Mouse (Mus musculus) limb, embryonic 15.5 days (tissue): ENCODE measurements around the gene Bspry. TPM values are rescaled to one million over a fixed set of nuclear protein-coding genes. Genes with fewer than 3 reads are reported as not detected.

Experiments
- ATAC-seq: fragments of 200-750 bp; cut with Nextera tagmentation; 2 replicates; pipeline ENCODE4 v1.8.0; 2017; ENCODE audit warnings: low read depth, moderate TSS enrichment; ENCODE audit not compliant: insufficient number of reproducible peaks, low FRiP score, low TSS enrichment
- H3K27ac ChIP-seq: fragments of 300-500 bp; sonication (generic); 2 replicates; pipeline ENCODE4 v1.5.1; 2015; ENCODE audit warnings: moderate library complexity, mild to moderate bottlenecking, inconsistent platforms
- H3K27me3 ChIP-seq: fragments of 300-500 bp; sonication (generic); 2 replicates; pipeline ENCODE4 v1.6.1; 2015; ENCODE audit warnings: inconsistent platforms
- H3K36me3 ChIP-seq: fragments of 300-500 bp; sonication (generic); 2 replicates; pipeline ENCODE4 v1.6.1; 2015; ENCODE audit warnings: inconsistent platforms
- H3K4me1 ChIP-seq: fragments of 300-500 bp; sonication (generic); 2 replicates; pipeline ENCODE4 v1.6.1; 2015; ENCODE audit warnings: inconsistent platforms
- H3K4me2 ChIP-seq: fragments of 300-500 bp; sonication (generic); 2 replicates; pipeline ENCODE4 v1.6.1; 2015; ENCODE audit warnings: mild to moderate bottlenecking, inconsistent platforms
- H3K4me3 ChIP-seq: fragments of 300-500 bp; sonication (generic); 2 replicates; pipeline ENCODE4 v1.5.1; 2015; ENCODE audit warnings: mild to moderate bottlenecking, inconsistent platforms
- H3K9ac ChIP-seq: fragments of 300-500 bp; sonication (generic); 2 replicates; pipeline ENCODE4 v1.6.1; 2015; ENCODE audit warnings: inconsistent platforms
- H3K9me3 ChIP-seq: fragments of 300-500 bp; sonication (generic); 2 replicates; pipeline ENCODE4 v1.6.1; 2016; ENCODE audit warnings: inconsistent platforms
- WGBS: fragments of 180-500 bp; shearing (Covaris S2); methylation state at CpG from one replicate; pipeline ENCODE4 v1.1.7; 2015; 5-methylcytosine and 5-hydroxymethylcytosine counted together
- polyA plus RNA-seq: library from polyadenylated mRNA; unstranded; fragments of >200 nt; fragmentation: Nextera tagmentation; extraction: Ambion mirVana; gene quantifications from 2 replicates; pipeline ENCODE4 v1.2.1, GENCODE M21; 2015

Bspry gene
- polyA plus RNA-seq, 1 experiment from 2014 or later: 19.4 TPM

DNA sequence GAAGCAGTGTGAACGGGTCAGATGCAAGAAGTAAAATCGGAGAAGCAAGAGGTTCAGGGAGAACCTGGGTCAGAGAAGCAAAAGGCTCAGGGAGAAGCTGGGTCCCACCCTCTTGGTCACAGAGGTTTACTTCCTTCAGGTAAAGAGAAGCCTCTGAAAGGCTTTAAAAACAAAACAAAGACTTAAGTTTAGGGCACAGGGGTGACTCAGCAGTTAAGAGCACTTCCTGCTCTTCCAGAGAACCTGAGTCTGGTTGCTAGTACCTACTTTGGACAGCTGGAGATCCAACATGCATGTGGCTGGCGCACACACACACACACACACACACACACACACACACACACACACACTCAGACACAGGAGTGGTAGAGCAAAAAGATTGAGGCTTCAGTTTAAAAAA lies 5.1 kb downstream of the Bspry start:
- H3K9ac ChIP-seq: no peak overlapping the region
- no peaks in the 10 kb centered on the region for H3K36me3 ChIP-seq
- no peak overlapping the region for H3K27ac ChIP-seq
- 68% methylated on average over 3 of the region's 3 CpGs for WGBS
- no peak overlapping the region for H3K4me3 ChIP-seq
- H3K4me2 ChIP-seq: no peak overlapping the region
- ATAC-seq: no peak
- H3K27me3 ChIP-seq: peaks cover 3% of the 10 kb centered on the region; the same call in 1 of the 2 replicates
- peaks cover 10% of the 10 kb centered on the region for H3K4me1 ChIP-seq
- H3K9me3 ChIP-seq: no peaks in the 10 kb centered on the region

DNA sequence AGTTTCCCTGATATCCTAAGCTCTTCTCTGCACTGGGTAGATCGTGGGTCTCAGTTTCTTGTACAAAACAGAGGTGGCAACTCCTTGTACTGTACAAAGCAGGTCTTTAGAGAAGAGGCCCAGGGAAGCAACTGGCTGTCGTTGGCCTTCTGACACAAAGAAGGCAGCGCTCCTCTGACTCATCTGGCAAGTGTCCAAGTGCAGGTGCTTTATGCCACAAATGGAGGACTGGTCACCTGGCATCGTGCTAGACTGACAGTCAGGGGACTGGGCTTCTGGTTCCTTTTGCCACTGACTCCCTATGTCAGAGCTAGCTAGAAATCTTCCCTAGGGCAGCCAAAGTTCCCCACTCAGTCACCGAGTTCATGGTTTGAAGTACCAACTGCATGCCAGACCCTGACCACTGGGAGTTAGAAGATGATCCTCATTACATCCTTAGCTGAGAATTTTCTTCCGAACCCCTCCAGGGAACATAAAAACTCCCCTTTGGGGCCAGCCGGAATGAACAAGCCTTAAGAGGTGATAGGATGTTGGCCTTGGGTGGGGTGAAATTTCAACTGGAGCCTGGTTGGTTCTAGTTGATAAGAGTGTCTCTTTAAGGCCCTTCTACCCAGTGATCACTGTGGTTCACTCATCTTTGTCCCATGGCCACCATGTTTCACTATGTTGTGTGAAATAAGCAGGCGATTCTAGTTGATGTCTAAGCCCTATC lies 5.8 kb downstream of the Bspry start:
- H3K4me2 ChIP-seq: no peak overlapping the region
- H3K9ac ChIP-seq: no peak overlapping the region
- H3K27me3 ChIP-seq: no peaks in the 10 kb centered on the region
- H3K27ac ChIP-seq: no peak overlapping the region
- 81% methylated on average over 8 of the region's 8 CpGs for WGBS
- no peaks in the 10 kb centered on the region for H3K36me3 ChIP-seq
- H3K4me1 ChIP-seq: peaks cover 3% of the 10 kb centered on the region; the same call in 1 of the 2 replicates
- no peak overlapping the region for H3K4me3 ChIP-seq
- ATAC-seq: no peak
- no peaks in the 10 kb centered on the region for H3K9me3 ChIP-seq

DNA sequence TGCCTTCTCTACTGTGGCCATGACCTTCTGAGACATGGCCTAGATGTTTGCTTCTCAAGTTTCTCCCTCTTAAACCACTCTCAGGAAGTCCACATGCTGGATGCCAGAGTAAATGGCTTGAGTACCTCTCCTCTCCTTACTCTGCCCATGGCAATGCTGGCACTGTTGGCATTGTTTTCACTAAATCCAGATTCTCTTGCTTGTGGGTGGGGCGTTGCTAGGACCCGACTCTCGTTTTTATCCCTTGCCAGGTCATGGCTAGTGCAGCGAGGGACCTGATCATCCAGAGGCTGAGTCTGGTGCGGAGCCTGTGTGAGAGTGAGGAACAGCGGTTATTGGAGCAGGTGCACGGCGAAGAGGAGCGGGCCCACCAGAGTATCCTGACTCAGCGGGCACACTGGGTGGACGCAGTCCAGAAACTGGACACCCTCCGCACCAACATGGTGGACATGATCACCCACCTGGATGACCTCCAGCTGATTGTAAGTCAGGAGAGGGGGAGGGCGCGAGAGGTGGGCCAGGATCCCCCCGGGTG lies 6.4 kb downstream of the Bspry start:
- H3K4me2 ChIP-seq: no peak overlapping the region
- WGBS: 85% methylated on average over 15 of the region's 15 CpGs
- H3K9me3 ChIP-seq: no peaks in the 10 kb centered on the region
- no peaks in the 10 kb centered on the region for H3K27me3 ChIP-seq
- H3K27ac ChIP-seq: no peak overlapping the region
- no peaks in the 10 kb centered on the region for H3K36me3 ChIP-seq
- no peaks in the 10 kb centered on the region for H3K4me1 ChIP-seq
- no peak for ATAC-seq
- no peak overlapping the region for H3K4me3 ChIP-seq
- H3K9ac ChIP-seq: no peak overlapping the region

DNA sequence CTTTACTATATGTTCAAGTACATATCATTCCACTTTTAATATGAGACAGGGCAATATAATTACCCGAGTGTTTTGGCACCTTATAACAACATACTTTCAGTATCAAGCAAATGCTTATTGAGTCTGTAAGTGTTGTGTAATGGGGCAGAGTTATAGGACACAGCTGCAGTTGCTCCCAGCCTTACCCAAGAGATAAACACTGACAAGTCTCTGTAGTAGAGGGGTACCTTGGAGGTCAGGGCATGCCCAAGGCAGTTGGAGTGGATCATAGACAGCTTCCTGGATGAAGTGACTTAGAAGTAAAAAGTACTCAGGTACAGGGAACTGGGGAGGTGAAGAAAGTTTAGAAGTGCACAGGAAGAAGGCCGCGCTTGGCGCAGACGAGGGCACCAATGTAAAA lies 7.3 kb downstream of the Bspry start:
- no peaks in the 10 kb centered on the region for H3K9me3 ChIP-seq
- no peak overlapping the region for H3K4me2 ChIP-seq
- H3K36me3 ChIP-seq: no peaks in the 10 kb centered on the region
- no peak overlapping the region for H3K27ac ChIP-seq
- no peak for ATAC-seq
- H3K27me3 ChIP-seq: no peaks in the 10 kb centered on the region
- no peaks in the 10 kb centered on the region for H3K4me1 ChIP-seq
- H3K9ac ChIP-seq: no peak overlapping the region
- WGBS: 85% methylated on average over 5 of the region's 5 CpGs
- H3K4me3 ChIP-seq: no peak overlapping the region

DNA sequence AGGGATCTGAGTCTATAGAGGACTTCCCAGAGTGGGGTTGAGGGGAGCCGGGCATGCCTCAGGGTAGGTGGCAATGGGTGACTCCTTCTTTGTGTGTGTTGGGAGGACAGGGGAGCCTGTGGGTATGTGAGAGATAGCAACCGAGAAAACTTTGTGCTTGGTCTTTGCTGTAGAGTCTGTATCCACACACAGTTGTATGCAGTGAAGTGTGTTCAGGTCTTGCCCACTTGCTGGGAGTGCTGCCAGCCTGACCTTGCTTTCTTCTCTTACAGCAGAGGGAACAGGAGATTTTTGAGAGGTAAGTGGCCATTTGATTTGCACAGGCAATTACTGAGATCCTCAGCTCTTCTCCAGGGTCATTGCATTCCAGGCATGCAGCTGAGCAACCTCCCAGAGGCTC lies 8.1 kb downstream of the Bspry start:
- 82% methylated on average over 2 of the region's 2 CpGs for WGBS

DNA sequence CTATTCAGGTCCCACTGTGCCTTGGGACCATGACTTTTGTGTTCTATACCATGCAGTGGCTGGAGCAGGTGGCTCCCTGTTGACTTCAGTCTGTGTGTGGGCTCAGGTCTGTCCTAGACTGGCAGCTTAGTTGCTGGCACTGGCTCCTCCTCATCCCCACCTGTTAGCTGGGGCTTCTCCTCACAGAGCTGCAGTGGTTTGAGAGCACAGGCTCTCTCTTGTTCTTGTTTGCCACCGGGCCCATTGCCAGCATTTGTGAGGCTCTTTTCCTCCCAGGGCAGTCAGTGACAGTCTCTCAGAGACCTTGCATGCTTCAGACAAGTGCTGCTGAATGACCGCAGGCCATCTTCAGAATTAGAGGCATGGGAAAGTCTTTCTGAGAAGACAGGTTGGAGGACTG lies 12.8 kb downstream of the Bspry start:
- no peaks in the 10 kb centered on the region for H3K27me3 ChIP-seq
- no peak overlapping the region for H3K4me2 ChIP-seq
- H3K36me3 ChIP-seq: peaks cover 4% of the 10 kb centered on the region; the same call in 1 of the 2 replicates
- H3K9ac ChIP-seq: no peak overlapping the region
- H3K9me3 ChIP-seq: no peaks in the 10 kb centered on the region
- WGBS: 77% methylated on average over 2 of the region's 2 CpGs
- no peak overlapping the region for H3K4me3 ChIP-seq
- ATAC-seq: no peak
- H3K27ac ChIP-seq: no peak overlapping the region
- H3K4me1 ChIP-seq: peaks cover 4% of the 10 kb centered on the region; the same call in 1 of the 2 replicates

More for the DNA sequence above, 8.1 kb downstream of the Bspry start:
- H3K36me3 ChIP-seq: no peaks in the 10 kb centered on the region
- H3K4me1 ChIP-seq: no peaks in the 10 kb centered on the region
- H3K4me2 ChIP-seq: no peak overlapping the region
- no peak overlapping the region for H3K4me3 ChIP-seq
- no peaks in the 10 kb centered on the region for H3K9me3 ChIP-seq
- ATAC-seq: no peak
- no peaks in the 10 kb centered on the region for H3K27me3 ChIP-seq
- H3K27ac ChIP-seq: no peak overlapping the region
- H3K9ac ChIP-seq: no peak overlapping the region

DNA sequence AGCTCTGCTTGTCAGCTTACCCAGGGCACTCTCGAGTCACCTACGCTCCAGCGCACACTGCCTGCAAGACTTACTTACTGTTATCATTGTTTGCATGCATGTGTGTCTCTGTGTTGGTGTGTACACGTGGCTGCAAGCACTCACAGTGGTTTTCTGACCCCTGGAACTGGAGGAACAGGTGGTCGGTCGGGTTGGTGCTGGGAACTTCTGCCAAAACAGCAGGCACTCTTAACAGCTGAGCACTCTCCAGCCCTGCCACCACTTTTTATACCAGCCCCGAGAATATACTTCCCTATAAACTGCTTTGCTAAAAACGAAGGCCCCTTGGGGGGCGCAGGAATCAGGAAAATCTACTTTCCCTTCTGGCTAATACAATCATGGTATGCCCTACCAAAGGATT lies 14.4 kb downstream of the Bspry start:
- Histone ChIP-seq H3K27me3 (no peaks in the 10 kb centered on the region), H3K9me3 (no peaks in the 10 kb centered on the region), H3K9ac (no peak overlapping the region), H3K27ac (no peak overlapping the region), H3K4me1 (peaks cover 4% of the 10 kb centered on the region; the same call in 1 of the 2 replicates), H3K36me3 (peaks cover 19% of the 10 kb centered on the region), H3K4me2 (no peak overlapping the region), H3K4me3 (no peak overlapping the region)
- 60% methylated on average over 9 of the region's 9 CpGs for WGBS
- ATAC-seq: no peak

DNA sequence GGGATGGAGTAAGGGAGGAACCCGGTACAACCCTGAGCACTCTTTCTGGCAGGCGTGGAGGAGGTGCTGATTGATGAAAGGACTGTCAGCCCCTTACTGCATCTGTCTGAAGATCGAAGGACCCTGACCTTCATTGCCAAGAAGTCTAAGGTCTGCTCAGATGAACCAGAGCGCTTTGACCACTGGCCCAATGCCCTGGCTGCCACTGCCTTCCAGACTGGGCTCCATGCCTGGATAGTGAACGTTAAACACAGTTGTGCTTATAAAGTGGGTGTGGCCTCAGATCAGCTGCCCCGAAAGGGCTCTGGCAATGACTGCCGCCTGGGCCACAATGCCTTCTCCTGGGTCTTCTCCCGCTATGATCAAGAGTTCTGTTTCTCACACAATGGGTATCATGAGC lies 16.1 kb downstream of the Bspry start:
- H3K9me3 ChIP-seq: no peaks in the 10 kb centered on the region
- peaks cover 4% of the 10 kb centered on the region; the same call in 1 of the 2 replicates for H3K4me1 ChIP-seq
- H3K9ac ChIP-seq: no peak overlapping the region
- H3K27me3 ChIP-seq: no peaks in the 10 kb centered on the region
- 72% methylated on average over 8 of the region's 8 CpGs for WGBS
- H3K4me3 ChIP-seq: no peak overlapping the region
- peaks cover 27% of the 10 kb centered on the region for H3K36me3 ChIP-seq
- no peak overlapping the region for H3K4me2 ChIP-seq
- H3K27ac ChIP-seq: no peak overlapping the region
- ATAC-seq: no peak

DNA sequence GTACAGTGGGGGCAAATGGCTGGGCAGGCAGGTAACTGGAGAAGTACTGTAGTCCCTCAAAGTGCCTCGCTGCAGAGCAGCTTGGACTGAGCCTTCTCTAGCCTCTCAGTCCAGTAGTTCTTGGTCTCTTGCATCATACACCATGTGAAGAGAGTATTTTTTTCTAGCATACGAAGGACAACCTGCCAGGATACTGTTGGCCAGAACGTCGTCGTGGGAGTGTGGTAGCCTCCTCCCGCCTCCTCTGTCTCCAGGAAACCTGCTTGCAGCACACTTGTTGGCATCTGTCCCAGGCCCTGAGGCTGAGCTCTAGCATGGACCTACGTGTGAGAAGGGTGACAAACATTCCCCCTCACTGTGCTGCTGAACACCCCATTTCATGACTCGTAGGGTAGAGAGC lies 17.0 kb downstream of the Bspry start:
- 60% methylated on average over 8 of the region's 8 CpGs for WGBS
- no peak overlapping the region for H3K9ac ChIP-seq
- peaks cover 8% of the 10 kb centered on the region; the same call in 1 of the 2 replicates for H3K4me1 ChIP-seq
- no peak overlapping the region for H3K4me3 ChIP-seq
- H3K9me3 ChIP-seq: no peaks in the 10 kb centered on the region
- H3K27me3 ChIP-seq: no peaks in the 10 kb centered on the region
- no peak overlapping the region for H3K4me2 ChIP-seq
- no peak for ATAC-seq
- H3K36me3 ChIP-seq: peaks cover 27% of the 10 kb centered on the region
- H3K27ac ChIP-seq: no peak overlapping the region

DNA sequence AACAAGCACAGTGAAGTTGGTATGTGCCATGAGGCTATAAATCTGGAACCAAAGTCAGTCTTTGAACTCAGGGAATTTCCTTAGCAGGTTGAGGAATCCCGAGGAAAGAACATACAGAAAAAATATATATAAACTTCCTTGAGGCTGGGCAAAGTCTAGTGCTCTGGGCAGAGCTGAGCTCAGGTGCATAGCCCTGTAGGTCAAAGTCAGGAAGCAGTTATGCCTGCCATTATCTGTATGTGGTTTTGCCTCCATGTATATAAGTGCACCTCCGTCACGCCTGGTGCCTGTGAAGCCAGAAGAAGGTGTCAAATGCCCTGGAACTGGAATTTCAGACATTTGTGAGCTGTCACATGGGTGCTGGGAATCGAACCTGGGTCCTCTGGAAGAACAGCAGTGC lies 20.9 kb downstream of the Bspry start:
- peaks cover 27% of the 10 kb centered on the region for H3K36me3 ChIP-seq
- 74% methylated on average over 4 of the region's 4 CpGs for WGBS
- no peak overlapping the region; the same call in 1 of the 2 replicates for H3K4me2 ChIP-seq
- no peaks in the 10 kb centered on the region for H3K9me3 ChIP-seq
- no peak for ATAC-seq
- H3K27me3 ChIP-seq: no peaks in the 10 kb centered on the region
- H3K4me3 ChIP-seq: no peak overlapping the region
- peaks cover 12% of the 10 kb centered on the region for H3K4me1 ChIP-seq
- no peak overlapping the region for H3K9ac ChIP-seq
- no peak overlapping the region for H3K27ac ChIP-seq

DNA sequence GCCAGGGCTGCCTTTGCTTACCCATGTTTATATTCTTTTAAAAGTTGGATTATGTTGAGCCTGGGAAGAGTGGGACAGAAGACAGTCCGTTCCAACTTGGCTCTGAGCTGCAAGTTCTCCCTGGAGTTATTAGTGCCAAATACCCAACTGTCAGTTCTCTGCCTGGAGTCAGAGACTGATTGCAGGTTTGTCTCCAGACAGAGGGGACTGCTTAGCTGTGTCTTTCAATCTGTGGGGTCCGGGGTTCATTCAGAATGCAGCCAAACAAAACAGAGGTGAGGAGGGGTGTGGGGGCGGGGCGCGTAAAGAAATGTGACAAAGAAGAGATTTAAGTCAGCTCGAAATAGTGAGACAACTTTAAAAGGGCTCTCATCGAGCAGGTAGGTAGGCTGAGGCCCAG lies 21.7 kb downstream of the Bspry start:
- ATAC-seq: no peak
- Histone ChIP-seq H3K27ac (peak overlapping the region; percentile 70), H3K9me3 (no peaks in the 10 kb centered on the region), H3K4me1 (peaks cover 7% of the 10 kb centered on the region), H3K36me3 (peaks cover 27% of the 10 kb centered on the region), H3K4me2 (peak overlapping the region; percentile 57), H3K9ac (peak overlapping the region; percentile 42), H3K4me3 (peak overlapping the region; percentile 56), H3K27me3 (no peaks in the 10 kb centered on the region)
- WGBS: under 1% methylated on average over 7 of the region's 7 CpGs

DNA sequence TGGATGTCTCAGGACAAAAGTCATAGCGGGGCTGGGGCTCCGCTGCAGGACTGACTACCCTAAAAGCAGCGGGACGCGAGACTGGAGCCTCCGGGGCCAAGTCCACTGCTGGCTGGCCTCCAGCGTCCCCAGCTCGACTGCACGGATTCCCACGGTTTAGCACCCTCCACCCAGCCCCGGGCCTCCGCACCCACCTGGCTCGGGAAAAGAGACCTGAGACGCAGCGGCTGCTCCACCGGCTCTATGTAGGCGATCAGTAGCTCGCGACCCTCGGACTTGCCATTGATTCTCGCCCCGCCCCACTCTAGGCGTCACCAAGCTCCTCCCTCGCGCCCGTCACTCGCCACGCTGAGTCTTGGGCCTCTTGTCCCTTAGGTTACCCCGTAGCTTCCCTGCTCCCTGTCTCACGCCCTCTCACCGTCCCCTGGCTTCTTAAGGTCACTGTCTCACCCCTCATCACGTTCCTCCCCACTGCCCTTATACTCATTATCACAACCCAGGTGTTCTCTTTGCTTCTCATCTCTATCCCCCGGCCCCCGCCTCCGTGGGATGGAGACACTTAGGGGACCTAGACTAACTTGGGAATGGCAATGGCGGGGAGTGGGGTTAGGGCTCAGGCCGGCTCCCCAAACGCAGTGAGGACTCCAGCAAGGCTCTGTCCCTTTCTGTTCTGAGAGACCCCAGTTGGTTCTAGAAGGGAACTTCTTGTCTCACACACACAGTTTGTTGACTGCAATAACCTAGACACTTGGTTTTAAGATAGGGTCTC lies 22.3 kb downstream of the Bspry start:
- Histone ChIP-seq H3K36me3 (peaks cover 27% of the 10 kb centered on the region), H3K27me3 (no peaks in the 10 kb centered on the region), H3K4me1 (peaks cover 7% of the 10 kb centered on the region), H3K27ac (peak overlapping the region; percentile 70), H3K9me3 (no peaks in the 10 kb centered on the region), H3K4me3 (peak overlapping the region; percentile 56), H3K4me2 (peak overlapping the region; percentile 57), H3K9ac (peak overlapping the region; percentile 42)
- peak; percentile 88 for ATAC-seq
- 2% methylated on average over 38 of the region's 38 CpGs for WGBS
